ENCODE assay signal across 27 mouse cellular contexts in the genomic region with DNA sequence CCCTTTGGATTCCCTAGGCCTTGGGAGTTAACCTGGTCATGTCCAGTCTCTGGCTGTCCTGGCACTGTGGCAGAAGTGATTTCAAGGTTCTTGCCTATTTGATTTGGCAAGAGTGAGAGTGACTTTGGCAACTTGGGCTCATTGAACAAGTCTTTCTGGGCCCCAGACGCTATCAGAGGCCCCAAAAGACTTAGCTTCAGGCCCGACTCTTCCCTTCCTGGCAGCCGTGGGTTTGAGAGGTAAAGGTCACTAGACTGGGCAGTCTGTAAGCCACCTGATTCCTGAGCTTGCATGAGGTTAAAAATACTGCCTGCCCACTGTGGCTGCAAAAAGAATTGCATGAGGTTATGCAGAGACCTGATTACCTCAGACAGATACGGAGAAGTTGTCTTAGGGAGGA. TPM values are rescaled to one million over a fixed set of nuclear protein-coding genes. Genes with fewer than 3 reads are reported as not detected.
"Had no signal": no experiment of that assay in that cellular context is flagged by ENCODE, and none has a peak within 500 bp of the region (broad histone marks: within the 10 kb centered on the region; RNA-seq: fewer than 3 reads in every experiment).

No protein-coding gene starts in this region.

- H3K27ac ChIP-seq: kidney, embryonic 15.5 days; limb, embryonic 10.5 days; liver, embryonic 13.5 days; lung, embryonic 15.5 days; macrophage; midbrain, embryonic 15.5 days; neural tube, embryonic 12.5 days; stomach, embryonic 15.5 days had no signal

- H3K4me3 ChIP-seq: kidney, embryonic 15.5 days; limb, embryonic 10.5 days; liver, embryonic 13.5 days; lung, embryonic 15.5 days; megakaryocyte, embryonic 14.5 days; midbrain, embryonic 15.5 days; neural tube, embryonic 12.5 days; stomach, embryonic 15.5 days had no signal

- H3K9ac ChIP-seq: kidney, embryonic 15.5 days; liver, embryonic 13.5 days; liver, postnatal 0 days; lung, embryonic 15.5 days; midbrain, embryonic 15.5 days; neural tube, embryonic 12.5 days; stomach, embryonic 15.5 days had no signal

- DNase-seq: kidney, postnatal 14 days; liver, embryonic 13.5 days; liver, postnatal 0 days; lung, postnatal 14 days; retina, postnatal 1 day; right cerebral cortex, postnatal 4 days; thymus, adult 2 months; thymus, postnatal 25 days had no signal

- H3K4me2 ChIP-seq: kidney, embryonic 15.5 days; liver, embryonic 13.5 days; lung, embryonic 15.5 days; midbrain, embryonic 11.5 days; midbrain, embryonic 15.5 days; neural tube, embryonic 12.5 days; stomach, embryonic 15.5 days had no signal

- H3K9me3 ChIP-seq: kidney, embryonic 15.5 days; limb, embryonic 10.5 days; liver, embryonic 13.5 days; lung, embryonic 15.5 days; megakaryocyte, embryonic 14.5 days; midbrain, embryonic 15.5 days; neural tube, embryonic 12.5 days; stomach, embryonic 15.5 days had no signal

- H3K27me3 ChIP-seq: kidney, embryonic 15.5 days; liver, embryonic 13.5 days; lung, embryonic 15.5 days; megakaryocyte, embryonic 14.5 days; midbrain, embryonic 15.5 days; neural tube, embryonic 12.5 days; stomach, embryonic 15.5 days had no signal

- ATAC-seq: liver, postnatal 0 days; midbrain, embryonic 15.5 days had no signal

RNA-seq across cellular contexts. Expression of a gene that starts 13.4 kb away (rescaled TPM):
- total RNA-seq: layer of hippocampus, adult 8-10 months; layer of hippocampus, postnatal 14 days; left cerebral cortex, adult 18-20 months; left cerebral cortex, postnatal 14 days; monocyte, adult 5-6 weeks had no signal
- polyA plus RNA-seq: kidney, embryonic 15.5 days; large intestine, adult 2 months; limb, embryonic 10.5 days; limb, embryonic 14.5 days; liver, embryonic 13.5 days; liver, postnatal 0 days; lung, embryonic 15.5 days; macrophage; midbrain, embryonic 11.5 days; midbrain, embryonic 15.5 days; neural tube, embryonic 12.5 days; spleen, adult 2 months; stomach, embryonic 15.5 days; testis, adult 2 months; thymus, adult 2 months; urinary bladder, adult 2 months had no signal

RNA-seq across cellular contexts. Expression of a gene that starts 17.9 kb away (rescaled TPM):
- total RNA-seq: monocyte, adult 5-6 weeks had no signal
- polyA plus RNA-seq: macrophage had no signal
